Mouse (Mus musculus) testis, adult 10 weeks (tissue): Measurements from ENCODE around the gene Nup133. TPM values are rescaled to one million over a fixed set of nuclear protein-coding genes. Genes with fewer than 3 reads are reported as not detected.

Experiments
- polyA plus RNA-seq: library from polyadenylated mRNA; stranded (reverse); fragments of 350-450 nt; fragmentation: Illumina TruSeq; extraction: RNeasy Lipid Tissue Mini Kit (QIAGEN cat#74804); gene quantifications from one replicate; pipeline ENCODE4 v1.2.3, GENCODE M21; 2014; ENCODE audit warnings: low read depth, low replicate concordance

Nup133 gene
- polyA plus RNA-seq = 20.5 TPM

DNA sequence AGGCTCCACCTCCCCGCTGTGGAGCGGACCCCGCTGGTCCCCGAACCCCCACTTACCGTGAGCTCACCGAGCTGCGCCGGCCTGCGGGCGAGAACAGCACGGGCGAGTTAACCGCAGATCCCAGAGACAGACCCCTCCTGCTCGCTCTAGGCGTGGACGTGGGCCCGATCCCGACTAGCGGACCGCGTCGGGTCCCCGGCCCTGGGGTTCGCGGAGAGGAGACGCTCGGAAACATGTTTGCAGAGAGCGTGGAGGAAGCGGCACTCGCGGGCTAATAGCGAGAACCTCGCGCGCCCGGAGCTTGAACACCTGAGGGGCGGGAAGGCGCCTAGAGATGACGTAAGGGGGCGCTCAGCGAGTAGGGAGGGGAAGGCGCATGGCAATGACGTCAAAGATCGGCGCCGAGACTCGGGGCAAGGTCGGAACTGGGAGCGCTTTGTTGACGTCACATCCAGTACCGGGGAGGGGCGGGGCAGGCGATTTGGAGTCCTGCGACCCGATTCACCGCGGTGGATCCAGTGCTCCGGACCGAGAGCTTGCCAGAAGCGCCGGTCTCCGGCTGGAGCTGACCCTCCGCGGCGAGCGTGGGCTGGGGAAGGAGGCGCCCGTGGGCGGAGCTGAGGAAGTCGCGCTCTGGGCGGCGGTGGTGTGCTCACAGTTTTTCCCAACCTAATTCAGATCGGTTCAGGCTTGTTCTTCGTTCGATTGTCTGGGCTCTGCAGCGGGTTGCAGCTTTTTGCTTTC is at the start of gene Nup133:
Nup133 (minus strand) TSS at position 324 of the 744 bp plus-strand sequence.

GRCm38 (mm10) chr8:123982826-123983400 is 33.8 kb upstream of the Nup133 start, which contains the start of gene Abcb10:
TSS of gene Abcb10 (minus strand) at chr8:123983122.

DNA sequence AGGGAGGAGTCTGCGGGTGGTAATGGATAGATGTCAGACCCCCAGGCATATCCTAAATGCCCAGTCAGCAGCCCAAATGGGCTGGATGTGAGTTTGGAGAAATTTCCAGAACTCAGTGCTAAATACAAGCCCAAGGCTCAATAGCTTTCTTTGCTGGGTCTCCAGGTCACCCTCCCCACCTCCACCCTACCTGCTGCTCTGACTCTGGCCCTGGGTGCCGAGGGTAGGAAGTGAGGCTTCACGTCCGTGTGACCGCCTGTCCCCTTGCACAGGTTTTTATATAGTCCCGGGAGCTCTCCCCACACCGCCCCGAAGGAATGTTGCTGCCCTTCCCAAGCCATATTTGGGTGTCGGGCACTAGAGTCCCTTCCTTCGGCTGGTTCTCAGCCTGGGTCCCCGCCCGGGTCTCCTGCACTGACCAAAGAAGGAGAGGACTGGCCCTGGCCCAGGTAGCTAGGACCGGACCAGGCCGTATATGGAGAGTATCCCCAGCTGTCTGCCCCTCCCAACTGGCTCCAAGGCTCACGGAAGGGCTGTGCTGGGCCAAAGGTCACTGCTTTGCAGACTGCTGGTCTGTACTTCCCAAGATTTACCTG is 54.5 kb downstream of the Nup133 start, which contains the start of gene Acta1:
Acta1 (minus strand) TSS at position 250 of the 596 bp plus-strand sequence.

GRCm38 (mm10) chr8:123859648-123860259 is 89.3 kb downstream of the Nup133 start, which contains the start of gene Ccsap:
TSS of gene Ccsap (minus strand) at chr8:123860209.

Other genes with a start within 250 kb of the Nup133 start
- 2.2 TPM for gene Rab4a, start 143.3 kb downstream of the Nup133 start, polyA plus RNA-seq
- gene Ccsap, start 89.1 kb downstream of the Nup133 start, polyA plus RNA-seq = 6.4 TPM
- not detected for gene Acta1, start 54.5 kb downstream of the Nup133 start, polyA plus RNA-seq
- 2.5 TPM for gene Abcb10, start 33.9 kb upstream of the Nup133 start, polyA plus RNA-seq
- gene Taf5l, start 72.1 kb upstream of the Nup133 start, polyA plus RNA-seq = 10.3 TPM
- 34.1 TPM for gene Urb2, start 72.2 kb upstream of the Nup133 start, polyA plus RNA-seq